Mouse (Mus musculus) ovary, postnatal 10 days (tissue): ENCODE results near the gene Gm6401.
"Not testable (repeated sequence)": the region's sequence is repeated elsewhere in the genome, so short reads cannot be mapped to it uniquely, and the experiment has no call there.

ENCODE experiments used
- DNase-seq: peaks from one replicate; pipeline ENCODE4 v3.0.0; 2022; ENCODE audit warnings: low spot score

Gm6401 gene

DNA sequence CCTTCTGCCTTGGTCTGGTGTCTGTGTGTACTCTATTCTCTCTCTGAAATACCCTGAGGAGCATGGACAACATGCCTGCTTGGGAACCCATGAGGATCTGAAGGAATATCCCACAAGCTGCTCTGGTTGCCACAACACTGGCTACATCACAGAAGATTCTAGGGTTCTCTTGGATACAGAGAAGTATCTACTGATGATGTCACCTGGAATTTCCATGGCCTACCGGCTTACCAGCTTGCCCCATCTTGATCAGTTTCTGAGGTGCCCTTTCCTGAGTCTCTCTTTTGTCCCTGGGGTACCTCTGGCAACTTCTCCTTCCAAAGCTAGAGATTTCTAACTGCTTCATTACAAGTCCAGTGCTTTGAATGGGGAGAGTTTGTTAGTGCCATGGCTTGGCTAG, at the start of gene Gm6401:
Gene Gm6401, minus strand, starts transcription at position 101 of the 400 bp plus-strand sequence.
- not testable (repeated sequence) for DNase-seq

DNA sequence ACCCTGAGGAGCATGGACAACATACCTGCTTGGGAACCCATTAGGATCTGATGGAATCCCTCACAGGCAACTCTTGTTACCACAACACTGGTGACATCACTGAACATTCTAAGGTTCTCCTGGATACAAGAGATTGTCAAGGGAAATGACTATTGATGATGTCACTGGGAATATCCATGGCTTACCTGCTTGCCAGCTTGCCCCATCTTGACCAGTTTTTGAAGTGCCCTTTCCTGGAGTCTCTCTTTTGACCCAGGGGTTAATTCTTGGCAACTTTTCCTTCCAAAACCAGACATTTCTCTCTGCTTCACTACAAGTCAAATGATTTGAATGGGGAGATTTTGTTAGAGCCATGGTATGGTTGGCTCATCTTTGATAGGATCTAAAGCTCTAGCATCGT, 15.5 kb upstream of the Gm6401 start, which contains the start of gene Gm3543:
Gene Gm3543, minus strand, starts transcription at position 101 of the 400 bp plus-strand sequence.
- DNase-seq: not testable (repeated sequence)

DNA sequence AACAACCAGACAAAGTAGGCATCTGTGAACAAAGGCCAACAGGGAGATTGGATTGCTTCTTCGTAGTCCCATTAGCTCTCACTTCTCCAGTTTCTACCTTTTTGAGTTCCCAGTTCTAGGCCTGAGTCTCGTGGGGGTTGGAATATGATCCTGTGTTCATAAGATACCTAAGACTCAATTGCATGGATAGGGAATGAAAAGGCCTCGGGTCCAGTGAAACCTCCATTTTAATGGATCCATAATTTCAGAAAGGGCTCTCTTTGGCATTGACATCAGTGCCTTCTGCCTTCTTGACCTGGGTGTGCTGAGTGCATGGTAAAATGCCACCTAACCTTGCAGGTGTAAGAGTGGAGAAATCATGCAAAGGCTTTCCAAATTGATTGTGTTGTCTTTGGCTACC, 869 bp upstream of the Gm6401 start:
- DNase-seq: not testable (repeated sequence)

DNA sequence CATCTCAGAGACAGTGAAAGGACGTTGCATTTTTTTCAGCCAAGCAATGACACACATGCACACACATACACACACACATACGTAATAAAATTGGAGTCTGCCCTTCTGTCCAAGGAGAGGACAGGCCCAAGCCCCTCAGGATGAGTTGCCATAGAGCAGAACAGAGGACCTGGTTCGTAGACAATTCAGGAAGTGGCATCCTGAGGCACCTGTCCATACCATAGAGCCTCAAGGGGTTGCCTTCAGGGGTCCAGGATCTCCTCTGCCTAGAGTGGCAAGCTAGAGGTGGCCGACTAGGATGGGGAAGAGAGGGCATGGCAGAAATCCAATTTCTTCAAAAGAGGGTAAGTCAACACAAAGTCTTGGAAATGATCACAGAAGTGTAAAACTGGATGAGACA, 3.6 kb downstream of the Gm6401 start:
- DNase-seq: not testable (repeated sequence)

DNA sequence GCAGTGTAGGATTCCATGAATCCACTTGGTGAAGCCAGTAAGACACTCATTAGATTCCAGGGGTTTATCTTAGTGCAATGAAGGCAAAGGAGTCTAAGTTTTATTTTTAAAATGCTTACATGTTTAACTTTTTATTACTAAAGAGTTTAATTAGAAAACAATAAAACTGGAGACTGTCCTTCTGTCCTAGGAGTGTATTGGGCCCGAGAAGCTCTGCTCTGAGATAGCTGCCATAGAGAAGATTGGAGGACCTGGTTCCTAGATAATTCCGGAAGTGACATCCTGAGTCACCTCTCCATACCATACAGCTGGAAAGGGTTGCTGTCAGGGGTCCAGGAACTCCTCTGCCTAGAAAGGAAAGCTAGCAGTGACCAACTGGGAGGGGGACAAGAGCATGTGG, 24.0 kb downstream of the Gm6401 start, which contains the start of gene 1700024B05Rik:
Gene 1700024B05Rik, plus strand, starts transcription at position 301 of the 400 bp plus-strand sequence.
- not testable (repeated sequence) for DNase-seq

DNA sequence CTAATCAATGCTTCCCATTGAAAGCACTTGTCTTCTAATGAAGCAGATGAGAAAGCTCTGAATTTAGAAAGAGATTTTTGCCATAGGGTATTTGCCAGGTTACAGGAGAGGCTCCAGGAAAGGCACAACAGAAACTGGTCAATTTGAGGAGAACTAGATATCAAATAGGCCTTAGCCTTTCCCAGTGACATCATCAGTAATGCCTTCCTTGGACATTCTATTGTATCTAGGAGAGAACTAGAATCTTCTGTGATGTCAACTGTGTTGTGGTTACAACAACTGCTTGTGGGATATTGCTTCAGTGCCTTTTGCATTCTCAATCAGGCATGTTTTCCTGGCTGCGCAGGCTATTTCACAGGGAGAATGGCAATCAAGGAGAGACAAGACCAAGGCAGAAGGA, 43.1 kb downstream of the Gm6401 start, which contains the start of gene 1700049E17Rik1:
Gene 1700049E17Rik1, plus strand, starts transcription at position 301 of the 400 bp plus-strand sequence.
- DNase-seq: not testable (repeated sequence)
